Mouse (Mus musculus) embryo, embryonic 9.5 days (tissue): ENCODE measurements at regions not wholly inside any gene's neighbourhood (a gene's known extent, or its start where the extent isn't known, plus 50 kb on each side); places are given as distances from the start of the nearest gene placed in this dataset.
"Not testable (repeated sequence)": the region's sequence is repeated elsewhere in the genome, so short reads cannot be mapped to it uniquely, and the experiment has no call there.

ENCODE experiments used
- DNase-seq: peaks from one replicate; pipeline ENCODE4 v3.0.0-alpha.2; 2017; ENCODE audit errors: extremely low spot score

DNA sequence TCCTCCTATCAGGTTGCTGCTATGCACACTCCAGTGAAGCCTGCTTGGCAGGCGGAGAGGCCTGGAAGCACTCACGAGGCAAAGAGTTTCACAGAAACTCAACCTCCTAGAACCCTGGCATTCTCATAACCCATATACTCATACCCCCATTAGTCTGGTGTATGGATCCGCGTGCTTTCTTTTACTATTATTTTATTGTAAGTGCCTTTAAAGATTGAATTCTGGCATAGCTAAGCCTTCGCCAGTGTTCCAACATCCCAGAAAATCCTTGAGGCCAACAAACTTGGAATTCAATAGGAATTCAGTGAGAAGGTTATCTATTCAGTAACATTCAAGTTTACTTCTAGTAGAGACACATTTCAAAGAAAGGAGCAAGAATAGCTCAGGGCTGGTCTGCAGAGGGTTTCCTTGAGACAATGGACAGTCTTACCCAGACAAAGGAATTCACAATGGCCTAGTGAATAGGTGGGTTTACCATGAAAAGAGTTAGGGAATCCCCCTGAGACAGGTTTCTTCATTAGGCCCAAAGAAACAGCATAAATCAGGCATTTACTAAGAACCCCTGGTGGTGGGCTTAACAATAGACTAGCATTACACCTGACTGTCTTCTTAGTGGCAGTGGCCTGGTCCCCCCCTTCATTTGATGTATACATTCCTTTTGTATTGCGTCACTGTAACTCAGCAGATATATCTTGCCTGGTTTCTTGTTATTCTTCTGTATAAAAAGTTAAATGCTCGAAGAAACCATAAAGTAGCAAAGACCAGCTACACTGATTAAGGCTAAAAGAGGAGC is 80.8 kb upstream of the Gm15446 start:
- not testable (repeated sequence) for DNase-seq

DNA sequence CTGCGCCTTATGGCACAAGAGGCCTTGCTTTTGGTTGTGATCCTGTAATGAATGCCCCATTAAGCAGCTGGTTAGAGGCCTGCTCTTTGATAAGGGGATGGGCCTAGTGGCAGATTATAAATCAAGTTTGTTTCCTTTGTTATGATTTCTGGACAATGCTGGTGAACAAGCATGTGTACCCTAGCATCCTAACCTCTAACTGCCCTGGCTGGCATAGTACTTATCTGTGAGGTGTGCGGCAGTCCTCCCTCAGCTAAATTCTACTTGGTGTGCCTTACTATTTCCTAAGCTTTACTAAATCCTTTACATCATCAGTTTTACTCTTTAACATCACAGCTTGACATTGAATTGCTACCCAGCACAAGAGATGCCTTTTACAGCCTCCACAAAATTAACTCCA is 79.0 kb upstream of the Gm15446 start:
- DNase-seq = not testable (repeated sequence)

DNA sequence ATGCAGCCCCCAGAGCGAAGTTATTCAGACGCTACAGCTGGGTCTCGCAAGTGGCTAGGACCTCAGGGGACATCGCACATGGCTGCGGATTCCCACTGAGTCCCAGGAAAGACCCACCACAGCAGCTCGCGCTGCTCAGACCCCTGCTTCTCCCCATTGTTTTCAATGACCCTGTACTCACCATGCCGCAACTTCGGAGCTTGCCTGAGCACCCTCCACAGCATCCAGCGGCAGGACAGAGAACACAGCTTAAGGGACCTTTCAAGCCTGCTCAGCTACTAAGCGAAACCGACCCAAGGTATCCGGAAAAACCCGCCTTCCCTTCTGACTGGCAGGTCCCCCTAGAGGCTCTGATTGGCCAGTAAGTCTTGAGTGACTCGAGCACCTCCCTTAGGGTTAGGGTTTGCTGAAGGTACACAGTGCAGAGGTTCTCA is 78.4 kb upstream of the Gm15446 start:
- DNase-seq = peak; percentile 59

DNA sequence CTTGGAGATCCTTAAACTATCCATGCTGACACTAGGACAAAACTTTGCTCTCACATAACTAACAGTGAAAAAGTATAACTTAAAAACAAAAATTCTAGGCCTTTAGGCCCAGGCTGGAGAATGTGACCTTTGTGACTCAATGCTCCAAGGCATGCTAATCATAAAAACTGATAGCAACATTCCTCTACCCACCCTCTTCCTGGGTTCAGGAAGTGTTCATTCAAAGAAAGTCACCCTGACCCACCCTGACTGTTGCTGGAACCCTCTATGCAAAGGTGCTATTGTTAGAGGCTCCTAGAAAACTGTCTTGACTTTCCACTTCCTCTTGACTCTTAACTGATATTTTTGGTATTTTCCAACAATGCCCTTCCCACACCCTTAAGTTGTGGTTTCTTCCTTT is 72.0 kb upstream of the Gm15446 start:
- not testable (repeated sequence) for DNase-seq

DNA sequence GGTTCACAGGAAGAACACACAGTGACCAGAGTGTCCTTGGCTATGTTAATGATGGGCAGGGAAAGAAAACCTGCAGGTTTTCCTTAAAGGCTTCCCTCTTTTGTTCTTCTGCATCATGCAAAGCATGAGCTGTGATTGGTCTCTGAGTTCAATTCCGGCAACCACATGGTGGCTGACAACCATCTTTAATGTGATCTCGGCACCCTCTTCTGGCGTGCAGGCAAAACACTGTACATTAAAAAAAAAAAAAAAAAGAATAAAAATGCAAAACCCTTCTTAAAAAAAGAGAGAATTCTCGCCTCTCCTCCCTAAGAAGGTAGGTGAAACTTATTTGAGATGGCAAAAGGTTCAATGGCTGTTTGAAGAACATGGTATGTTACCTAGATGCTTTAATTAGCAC is 62.8 kb upstream of the Gm15446 start:
- DNase-seq = no peak

DNA sequence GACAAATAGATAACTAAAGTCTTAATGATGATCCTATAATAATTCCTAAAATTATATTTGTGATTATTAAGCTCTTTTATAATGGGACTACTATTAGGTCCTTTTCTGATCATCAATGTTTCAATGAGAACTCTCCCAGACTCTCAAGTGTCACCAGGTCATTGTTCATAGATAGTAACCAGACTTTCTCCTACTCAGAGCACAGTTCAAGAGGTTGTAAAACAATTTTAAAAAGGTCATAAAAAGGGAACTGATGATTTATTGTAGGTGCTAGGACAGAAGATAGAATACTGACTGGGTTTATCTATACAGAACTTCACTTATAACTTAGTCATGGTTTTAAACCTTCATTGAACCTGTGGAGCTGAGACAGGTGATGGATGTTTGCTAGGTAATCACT is 58.7 kb upstream of the Gm15446 start:
- not testable (repeated sequence) for DNase-seq

DNA sequence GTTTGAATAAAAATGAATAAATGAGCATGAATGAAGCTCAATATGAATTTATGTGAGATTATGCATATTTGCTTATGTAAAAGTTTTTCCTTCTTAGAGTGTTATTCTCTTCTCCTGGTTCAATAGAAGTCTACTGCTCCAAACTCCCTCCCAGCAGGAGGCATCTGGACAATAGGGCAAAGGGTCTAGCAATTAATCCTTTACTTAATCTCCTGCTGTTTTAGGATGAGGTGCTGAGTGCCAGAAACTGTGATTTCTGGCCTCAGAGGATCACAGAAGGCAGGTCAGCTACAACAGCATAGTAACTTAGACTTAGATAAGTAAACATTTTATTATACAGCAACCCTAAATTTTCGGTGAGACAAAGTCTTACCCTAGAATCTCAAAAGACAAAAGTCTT is 57.6 kb upstream of the Gm15446 start:
- no peak for DNase-seq

DNA sequence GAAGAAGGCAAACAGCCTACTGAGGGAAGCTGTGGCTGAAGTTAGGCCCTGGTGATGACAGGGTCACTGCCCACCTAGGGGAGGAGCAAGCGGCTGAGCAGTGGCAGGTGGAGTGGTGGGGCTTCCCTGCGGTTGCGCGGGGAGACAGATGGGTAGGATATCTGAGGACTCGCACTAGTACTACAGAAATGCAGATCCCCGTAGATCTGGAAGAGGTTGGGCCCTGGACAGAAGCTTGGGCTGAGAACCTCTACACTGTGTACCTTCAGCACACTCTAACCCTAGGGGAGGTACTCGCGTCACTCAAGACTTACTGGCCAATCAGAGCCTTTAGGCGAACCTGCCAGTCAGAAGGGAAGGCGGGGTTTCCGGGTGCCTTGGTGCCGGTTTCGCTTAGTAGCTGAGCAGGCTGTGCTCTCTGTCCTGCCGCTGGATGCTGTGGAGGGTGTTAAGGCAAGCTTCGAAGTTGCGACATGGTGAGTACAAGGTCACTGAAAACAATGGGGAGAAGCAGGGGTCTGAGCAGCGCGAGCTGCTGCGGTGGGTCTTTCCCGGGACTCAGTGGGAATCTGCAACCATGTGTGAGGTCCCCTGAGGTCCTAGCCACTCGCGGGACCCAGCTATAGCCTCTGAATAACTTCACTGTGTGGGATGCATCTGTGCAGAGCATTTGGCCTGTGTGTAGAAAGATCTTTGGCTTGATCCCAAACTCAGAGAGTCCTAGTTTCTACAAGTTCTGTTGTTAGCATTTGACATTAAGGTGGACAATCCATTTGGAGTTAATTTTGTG is 56.7 kb upstream of the Gm15446 start:
- DNase-seq = peak; percentile 85

DNA sequence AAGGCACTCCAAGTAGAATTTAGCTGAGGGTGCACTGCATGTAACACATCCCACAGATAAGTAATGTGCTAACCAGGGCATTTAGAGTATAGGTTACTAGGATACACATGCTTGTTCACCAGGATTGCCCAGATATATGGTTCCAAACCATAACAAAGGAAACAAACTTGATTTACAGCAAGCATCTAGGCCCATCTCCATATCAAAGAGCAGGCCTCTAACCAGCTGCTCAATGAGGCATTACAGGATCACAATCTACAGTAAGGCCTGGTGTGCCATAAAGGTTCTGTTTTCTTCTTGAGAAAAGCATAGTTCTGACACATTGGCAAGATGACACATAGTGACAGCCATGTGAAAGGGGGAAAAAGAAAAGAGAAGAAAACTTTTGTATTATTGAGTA is 56.0 kb upstream of the Gm15446 start:
- DNase-seq = not testable (repeated sequence)
